Mouse (Mus musculus) neural tube, embryonic 15.5 days (tissue): Measurements from ENCODE around the gene Rps27. TPM values are rescaled to one million over a fixed set of nuclear protein-coding genes. Genes with fewer than 3 reads are reported as not detected.

Source experiments
- ATAC-seq: fragments of 200-750 bp; cut with Nextera tagmentation; 2 replicates; pipeline ENCODE4 v1.8.0; 2017; ENCODE audit warnings: mild to moderate bottlenecking, moderate TSS enrichment, moderate library complexity; ENCODE audit not compliant: low FRiP score
- H3K27ac ChIP-seq: fragments of 300-500 bp; sonication (generic); replicated peaks from 2 replicates; pipeline ENCODE4 v1.5.1; 2015; ENCODE audit warnings: mild to moderate bottlenecking, inconsistent platforms
- H3K27me3 ChIP-seq: fragments of 300-500 bp; sonication (generic); replicated peaks from 2 replicates; pipeline ENCODE4 v1.6.1; 2015; ENCODE audit warnings: inconsistent platforms
- H3K36me3 ChIP-seq: fragments of 300-500 bp; sonication (generic); 2 replicates; pipeline ENCODE4 v1.6.1; 2015; ENCODE audit warnings: inconsistent platforms
- H3K4me1 ChIP-seq: fragments of 300-500 bp; sonication (generic); 2 replicates; pipeline ENCODE4 v1.6.1; 2015; ENCODE audit warnings: inconsistent platforms
- H3K4me2 ChIP-seq: fragments of 300-500 bp; sonication (generic); 2 replicates; pipeline ENCODE4 v1.6.1; 2015; ENCODE audit warnings: inconsistent platforms, mild to moderate bottlenecking, moderate library complexity
- H3K4me3 ChIP-seq: fragments of 300-500 bp; sonication (generic); replicated peaks from 2 replicates; pipeline ENCODE4 v1.5.1; 2015; ENCODE audit warnings: mild to moderate bottlenecking, inconsistent platforms
- H3K9ac ChIP-seq: fragments of 300-500 bp; sonication (generic); replicated peaks from 2 replicates; pipeline ENCODE4 v1.6.1; 2015; ENCODE audit warnings: mild to moderate bottlenecking, inconsistent platforms
- H3K9me3 ChIP-seq: fragments of 300-500 bp; sonication (generic); replicated peaks from 2 replicates; pipeline ENCODE4 v1.6.1; 2016; ENCODE audit warnings: inconsistent platforms
- WGBS: fragments of 180-500 bp; shearing (Covaris S2); methylation state at CpG from one replicate; pipeline ENCODE4 v1.1.7; 2015; ENCODE audit warnings: mixed read lengths; 5-methylcytosine and 5-hydroxymethylcytosine counted together
- polyA plus RNA-seq: library from polyadenylated mRNA; unstranded; fragments of >200 nt; fragmentation: Nextera tagmentation; extraction: Ambion mirVana; gene quantifications from 2 replicates; pipeline ENCODE4 v1.2.1, GENCODE M21; 2015

The Rps27 gene
- polyA plus RNA-seq, 1 experiment from 2014 or later: 856 TPM

DNA sequence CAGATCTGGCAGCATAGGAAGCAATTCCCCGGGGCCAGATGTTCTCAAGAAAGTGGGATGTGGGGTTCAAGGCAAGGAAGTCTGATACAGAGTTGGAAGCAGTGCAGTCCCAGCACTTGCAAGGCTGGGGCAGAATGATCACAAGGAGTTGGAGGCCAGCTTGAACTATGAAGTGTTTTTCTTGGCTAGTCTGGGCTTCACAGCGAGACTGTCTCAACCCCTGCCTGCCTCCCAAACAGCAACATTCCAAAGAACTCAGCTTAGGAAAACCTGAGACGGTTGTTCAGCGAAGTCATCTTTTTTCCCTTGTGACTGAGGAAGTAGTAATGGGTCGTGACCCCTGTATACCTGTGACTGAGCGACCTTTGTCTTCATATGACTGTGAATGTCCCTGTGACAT lies 37.3 kb upstream of the Rps27 start:
- H3K9ac ChIP-seq: no peak overlapping the region
- peaks cover 10% of the 10 kb centered on the region; the same call in 1 of the 2 replicates for H3K36me3 ChIP-seq
- no peak overlapping the region for H3K27ac ChIP-seq
- no peaks in the 10 kb centered on the region for H3K27me3 ChIP-seq
- no peak for ATAC-seq
- no peaks in the 10 kb centered on the region for H3K9me3 ChIP-seq
- 88% methylated on average over 6 of the region's 6 CpGs for WGBS
- H3K4me1 ChIP-seq: peaks cover 39% of the 10 kb centered on the region
- H3K4me2 ChIP-seq: no peak overlapping the region
- no peak overlapping the region for H3K4me3 ChIP-seq

DNA sequence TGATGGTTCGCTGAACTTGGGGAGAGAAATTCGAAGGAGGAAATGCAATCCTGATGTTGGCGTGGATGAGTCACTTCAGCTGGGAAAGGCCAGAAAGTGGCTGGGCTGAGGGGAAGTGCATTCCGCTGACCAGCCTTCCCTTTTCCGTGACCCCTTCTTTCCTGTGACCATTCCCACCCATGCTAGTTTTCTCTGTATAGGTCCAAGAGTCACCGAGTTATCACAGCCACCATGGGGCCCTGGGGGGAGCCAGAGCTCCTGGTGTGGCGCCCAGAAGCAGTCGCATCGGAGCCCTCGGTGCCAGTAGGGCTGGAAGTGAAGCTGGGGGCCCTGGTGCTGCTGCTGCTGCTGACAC lies 35.3 kb upstream of the Rps27 start:
- H3K27me3 ChIP-seq: no peaks in the 10 kb centered on the region
- no peak for ATAC-seq
- H3K4me3 ChIP-seq: peak overlapping the region; percentile 79
- H3K27ac ChIP-seq: peak overlapping the region; percentile 81
- H3K36me3 ChIP-seq: peaks cover 10% of the 10 kb centered on the region; the same call in 1 of the 2 replicates
- H3K9me3 ChIP-seq: no peaks in the 10 kb centered on the region
- peaks cover 32% of the 10 kb centered on the region for H3K4me1 ChIP-seq
- WGBS: 11% methylated on average over 10 of the region's 10 CpGs
- H3K4me2 ChIP-seq: peak overlapping the region; percentile 88
- H3K9ac ChIP-seq: peak overlapping the region; percentile 81

DNA sequence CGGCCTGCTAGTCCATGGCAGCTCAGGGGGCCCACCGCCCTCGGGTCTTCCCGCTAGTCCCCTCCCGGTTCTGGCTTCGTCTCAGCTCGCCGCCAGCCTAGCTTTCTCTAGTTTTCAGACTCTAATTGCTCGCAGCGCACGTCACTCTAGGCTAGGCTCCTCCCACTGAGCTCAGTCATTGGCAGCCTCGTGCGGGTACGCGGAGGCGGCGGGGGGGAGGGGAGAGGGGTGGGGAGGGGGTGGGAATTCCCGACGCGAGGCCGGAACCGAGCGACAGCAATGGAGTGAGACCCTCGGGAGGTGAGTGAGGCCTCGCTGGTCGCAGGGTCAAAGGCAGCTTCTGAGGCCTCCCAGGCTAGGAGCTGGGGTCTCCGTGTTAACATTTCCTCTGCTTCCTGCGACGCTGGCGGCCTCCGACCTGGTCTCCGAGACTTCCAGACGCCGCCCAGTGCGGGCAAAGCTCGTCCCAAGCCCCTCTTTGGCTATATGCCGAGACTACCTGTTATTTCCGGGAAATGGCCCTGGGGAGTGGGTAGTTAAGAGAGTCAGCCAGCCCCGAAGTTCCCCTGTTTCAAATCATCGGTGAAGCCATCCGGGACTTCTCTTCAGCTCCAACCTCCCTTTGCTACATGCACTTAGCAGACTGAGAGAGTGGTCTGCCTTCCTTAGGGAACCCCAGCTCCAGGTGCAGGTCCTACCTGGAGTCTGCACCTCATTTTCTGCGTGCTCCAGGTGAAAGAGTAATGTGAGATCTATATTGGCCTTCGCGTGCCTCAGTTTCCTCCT lies 34.7 kb upstream of the Rps27 start, which contains the start of gene Slc39a1:
TSS of gene Slc39a1 (plus strand) at position 213 of the 786 bp plus-strand sequence.
- under 1% methylated on average over 43 of the region's 44 CpGs for WGBS
- no peaks in the 10 kb centered on the region for H3K27me3 ChIP-seq

DNA sequence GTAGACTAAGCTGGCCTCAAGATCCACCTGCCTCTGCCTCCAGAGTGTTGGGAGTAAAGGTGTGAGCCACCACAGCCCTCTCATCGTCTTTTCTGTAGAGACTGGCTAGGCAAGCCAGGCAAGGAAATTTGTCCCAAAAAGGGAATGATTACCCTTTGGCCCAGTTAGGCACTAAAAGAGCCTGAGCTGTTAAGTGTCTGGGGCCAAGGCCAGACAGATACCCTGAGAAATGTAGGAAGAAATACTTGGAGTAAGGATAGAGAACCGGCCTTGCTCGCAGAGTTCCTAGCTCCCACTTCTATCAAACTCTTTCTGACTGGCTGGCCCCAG lies 34.1 kb upstream of the Rps27 start:
- peak; percentile 26 for ATAC-seq
- peak overlapping the region; percentile 81 for H3K27ac ChIP-seq
- peak overlapping the region; percentile 81 for H3K9ac ChIP-seq
- 0% methylated on average over 3 of the region's 3 CpGs for WGBS
- peaks cover 10% of the 10 kb centered on the region; the same call in 1 of the 2 replicates for H3K36me3 ChIP-seq
- H3K4me2 ChIP-seq: peak overlapping the region; percentile 88
- H3K27me3 ChIP-seq: no peaks in the 10 kb centered on the region
- peaks cover 39% of the 10 kb centered on the region for H3K4me1 ChIP-seq
- peak overlapping the region; percentile 79 for H3K4me3 ChIP-seq
- no peaks in the 10 kb centered on the region for H3K9me3 ChIP-seq

More for the DNA sequence above, 34.7 kb upstream of the Rps27 start, which contains the start of gene Slc39a1:
- H3K4me3 ChIP-seq: peak within 1 kb of the TSS; percentile 79
- peaks cover 35% of the 10 kb centered on the region for H3K4me1 ChIP-seq
- H3K36me3 ChIP-seq: peaks cover 10% of the 10 kb centered on the region; the same call in 1 of the 2 replicates
- H3K9ac ChIP-seq: peak within 1 kb of the TSS; percentile 81
- peak; percentile 94 for ATAC-seq
- H3K4me2 ChIP-seq: peak within 1 kb of the TSS; percentile 88
- H3K9me3 ChIP-seq: no peaks in the 10 kb centered on the region
- peak within 1 kb of the TSS; percentile 81 for H3K27ac ChIP-seq

DNA sequence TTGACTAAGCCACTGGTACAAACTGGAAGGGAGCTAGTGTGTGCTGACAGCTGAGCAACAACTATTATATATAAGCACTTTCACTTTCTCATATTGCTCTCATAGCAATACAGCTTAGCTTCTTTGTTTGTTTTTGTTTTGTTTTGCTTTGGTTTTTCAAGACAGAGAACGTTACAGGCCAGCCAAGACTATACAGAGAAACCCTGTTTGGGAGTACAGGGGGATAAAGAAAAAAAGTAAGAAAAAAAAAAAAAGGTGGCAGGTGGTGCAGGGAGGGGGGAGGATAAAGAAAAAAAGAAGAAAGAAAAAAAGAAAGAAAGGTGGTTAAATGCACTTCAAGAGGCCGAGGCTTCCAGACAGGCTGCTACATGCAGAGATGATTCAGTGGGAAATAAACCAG lies 32.0 kb upstream of the Rps27 start:
- H3K27me3 ChIP-seq: no peaks in the 10 kb centered on the region
- H3K9me3 ChIP-seq: no peaks in the 10 kb centered on the region
- WGBS: 71% methylated on average over 2 of the region's 2 CpGs
- no peak overlapping the region for H3K4me3 ChIP-seq
- H3K4me2 ChIP-seq: no peak overlapping the region
- H3K9ac ChIP-seq: no peak overlapping the region
- ATAC-seq: no peak
- H3K4me1 ChIP-seq: peaks cover 33% of the 10 kb centered on the region
- no peak overlapping the region for H3K27ac ChIP-seq
- H3K36me3 ChIP-seq: no peaks in the 10 kb centered on the region

DNA sequence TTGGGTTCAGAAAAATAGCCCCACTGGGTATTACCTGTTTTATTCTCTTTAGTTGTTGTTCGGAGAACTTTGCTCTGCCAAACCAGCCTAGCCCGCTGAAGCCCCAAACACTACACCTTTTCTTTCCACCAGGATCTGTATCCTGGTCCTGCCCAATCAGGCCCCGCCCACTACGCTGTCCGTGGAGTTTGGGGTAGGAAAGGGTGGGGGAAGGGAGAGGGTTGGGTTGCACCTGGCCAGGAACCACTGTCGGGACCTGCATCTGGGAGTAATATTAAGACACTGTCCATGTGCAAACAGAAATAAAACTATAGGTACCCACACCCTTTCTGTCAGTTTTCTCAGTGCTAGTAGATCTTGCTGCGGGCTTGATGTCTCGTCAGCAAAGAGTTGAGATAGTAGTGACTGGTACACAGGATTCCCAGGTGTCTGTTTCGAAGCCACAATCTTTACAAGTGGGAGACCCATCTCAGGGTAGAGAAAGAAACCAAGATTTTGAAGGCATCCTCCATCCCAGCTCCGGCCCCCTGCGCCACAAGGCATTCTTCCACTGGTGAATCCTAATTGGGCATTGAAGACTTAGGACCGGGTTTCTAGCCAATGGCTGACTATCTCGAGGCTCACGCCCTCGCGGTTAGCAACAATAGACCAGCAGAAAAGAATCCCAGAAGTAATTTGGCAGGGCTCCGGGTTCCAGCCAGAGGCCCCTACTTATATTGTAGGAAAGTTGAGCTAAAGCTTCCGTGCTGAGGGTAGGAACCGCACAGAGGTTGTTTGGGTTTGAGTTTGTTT lies 29.7 kb upstream of the Rps27 start, which contains the start of gene Creb3l4:
TSS of gene Creb3l4 (minus strand) at position 529 of the 792 bp plus-strand sequence.
- Histone ChIP-seq H3K4me2 (peak within 1 kb of the TSS; percentile 62), H3K27me3 (no peaks in the 10 kb centered on the region), H3K4me1 (peaks cover 19% of the 10 kb centered on the region), H3K27ac (0 out of 2 replicates have a peak within 1 kb of the TSS, but pooled peaks have one; percentile 20), H3K9ac (peak within 1 kb of the TSS; percentile 37), H3K9me3 (no peaks in the 10 kb centered on the region), H3K36me3 (no peaks in the 10 kb centered on the region), H3K4me3 (peak within 1 kb of the TSS; percentile 35)
- ATAC-seq: peak; percentile 28; the same call in 1 of the 2 replicates
- 3% methylated on average over 19 of the region's 19 CpGs for WGBS

DNA sequence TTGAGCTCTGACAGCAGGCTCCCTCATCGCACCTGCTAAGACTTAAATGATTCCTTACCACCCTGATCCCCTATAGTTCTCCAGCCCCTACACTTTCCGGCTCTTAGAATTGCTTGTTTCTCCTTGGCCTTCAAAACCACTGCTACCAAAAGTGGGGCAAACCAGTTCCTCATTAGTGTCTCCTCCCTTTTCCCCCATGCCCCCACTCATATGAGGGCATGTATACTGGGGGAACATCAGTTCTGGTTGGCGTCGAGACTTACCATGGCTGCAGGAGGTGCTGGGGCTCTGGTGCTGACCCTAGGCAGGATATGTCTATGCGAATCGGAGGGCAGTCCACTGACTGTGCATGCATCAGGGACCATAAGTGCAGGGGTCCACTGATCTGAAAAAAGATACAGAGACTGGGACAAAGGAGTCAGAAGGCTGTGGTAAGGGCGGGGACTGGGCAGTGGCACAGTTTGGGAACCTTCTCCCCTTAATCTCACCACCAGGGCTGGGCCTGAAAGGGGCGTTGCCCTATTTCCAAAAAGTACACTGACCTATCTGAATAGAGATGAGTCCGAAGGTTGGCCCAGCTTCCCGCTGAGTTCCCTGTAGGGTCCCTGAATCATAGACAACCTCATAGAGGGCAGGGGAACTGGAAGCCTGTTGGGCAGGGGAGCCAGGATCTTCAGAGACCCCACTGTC lies 28.4 kb upstream of the Rps27 start:
- Histone ChIP-seq H3K9ac (no peak overlapping the region), H3K4me3 (no peak overlapping the region), H3K36me3 (no peaks in the 10 kb centered on the region), H3K27ac (no peak overlapping the region), H3K4me2 (no peak overlapping the region), H3K4me1 (peaks cover 16% of the 10 kb centered on the region), H3K9me3 (no peaks in the 10 kb centered on the region), H3K27me3 (no peaks in the 10 kb centered on the region)
- WGBS: 92% methylated on average over 10 of the region's 10 CpGs
- ATAC-seq: no peak

DNA sequence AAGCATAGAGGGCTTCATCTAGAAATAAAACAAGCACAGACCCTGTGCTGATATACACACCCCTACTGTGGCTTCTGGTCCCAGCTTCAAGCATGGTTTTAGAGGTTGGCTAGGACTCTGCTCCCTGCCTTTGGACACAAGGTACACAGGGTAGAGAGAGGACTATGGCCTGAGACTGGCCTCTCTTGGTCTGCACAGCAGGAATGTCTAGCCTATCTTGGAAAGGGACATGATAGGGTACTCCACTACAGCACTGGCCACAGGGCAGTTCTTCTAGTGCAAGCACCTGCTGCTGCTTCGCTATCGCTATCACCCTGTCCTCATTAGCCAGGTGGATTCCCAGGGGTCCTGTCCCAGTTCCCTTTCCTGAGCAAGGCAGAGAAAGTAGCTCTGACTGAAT lies 27.8 kb upstream of the Rps27 start:
- Histone ChIP-seq H3K27ac (no peak overlapping the region), H3K4me1 (peaks cover 16% of the 10 kb centered on the region), H3K4me3 (no peak overlapping the region), H3K4me2 (no peak overlapping the region), H3K27me3 (no peaks in the 10 kb centered on the region), H3K9ac (no peak overlapping the region), H3K9me3 (no peaks in the 10 kb centered on the region), H3K36me3 (peaks cover 3% of the 10 kb centered on the region; the same call in 1 of the 2 replicates)
- no peak for ATAC-seq
- WGBS: 92% methylated on average over 2 of the region's 2 CpGs

DNA sequence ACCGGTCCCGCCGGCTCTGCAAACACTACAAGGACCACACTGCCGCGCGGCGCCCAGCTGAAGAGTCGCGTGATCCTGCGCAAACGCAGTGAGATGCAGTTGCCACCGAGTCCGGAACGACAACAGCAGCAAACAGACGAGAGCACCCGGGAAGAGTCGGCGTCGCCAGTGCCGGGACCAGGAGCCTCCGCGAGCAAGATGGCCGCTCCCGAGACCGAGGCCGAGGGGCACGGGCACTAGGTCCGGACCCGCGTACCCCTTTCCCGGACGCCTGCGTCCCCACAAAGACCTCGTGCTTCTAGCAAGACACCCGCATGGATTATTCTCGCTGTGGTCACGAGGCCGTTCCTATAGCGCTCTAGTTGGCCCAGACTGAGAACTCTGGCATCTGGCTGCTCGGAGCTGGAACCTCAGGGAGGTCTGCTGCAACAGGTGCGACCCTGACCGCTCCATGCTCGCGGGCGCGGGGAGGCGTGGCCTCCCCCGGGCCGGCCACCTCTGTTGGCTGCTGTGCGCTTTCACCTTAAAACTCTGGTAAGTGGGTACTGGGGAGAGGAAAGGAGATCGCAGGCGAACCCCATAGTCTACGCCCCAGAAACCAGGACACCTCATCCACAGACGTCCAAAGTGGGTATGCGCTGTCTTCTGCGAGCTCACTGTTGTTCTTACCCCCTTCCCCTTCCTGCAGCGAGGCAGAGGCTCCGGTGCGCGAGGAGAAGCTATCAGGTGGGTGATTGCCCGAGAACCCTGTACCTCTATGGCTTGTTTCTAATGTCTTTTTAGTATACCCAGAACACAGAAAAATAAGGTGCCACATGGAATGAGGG lies 18.3 kb upstream of the Rps27 start, which contains the start of gene Jtb:
TSS of gene Jtb (plus strand) at position 91 of the 827 bp plus-strand sequence.
- H3K27ac ChIP-seq: peak within 1 kb of the TSS; percentile 86
- no peaks in the 10 kb centered on the region for H3K27me3 ChIP-seq
- peak within 1 kb of the TSS; percentile 91 for H3K4me2 ChIP-seq
- ATAC-seq: peak; percentile 97
- H3K4me1 ChIP-seq: peaks cover 19% of the 10 kb centered on the region
- peak within 1 kb of the TSS; percentile 65 for H3K9ac ChIP-seq
- H3K4me3 ChIP-seq: peak within 1 kb of the TSS; percentile 65
- no peaks in the 10 kb centered on the region for H3K9me3 ChIP-seq
- WGBS: under 1% methylated on average over 61 of the region's 61 CpGs
- peaks cover 27% of the 10 kb centered on the region for H3K36me3 ChIP-seq

DNA sequence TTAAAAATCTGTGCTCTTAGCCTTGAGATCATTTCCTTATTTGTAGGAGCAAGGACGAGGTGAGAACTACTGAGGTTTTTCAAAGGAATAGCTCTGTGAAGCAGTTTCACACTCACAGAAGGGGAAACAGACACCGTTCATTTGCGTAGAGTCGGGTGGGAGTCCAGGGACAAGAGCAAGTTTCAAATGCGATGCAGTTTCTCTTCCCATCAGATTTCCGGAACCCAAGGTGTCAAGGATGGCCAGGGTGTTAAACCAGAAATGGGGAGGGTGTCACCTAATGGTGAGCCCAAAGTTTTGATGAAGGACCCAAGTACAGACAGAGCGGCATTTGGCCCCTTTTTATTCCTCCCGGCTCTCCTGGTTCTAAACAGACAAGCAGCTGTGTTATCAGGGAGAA lies 17.6 kb upstream of the Rps27 start:
- Histone ChIP-seq H3K4me3 (peak overlapping the region; percentile 65), H3K36me3 (peaks cover 22% of the 10 kb centered on the region), H3K27ac (peak overlapping the region; percentile 65), H3K9ac (peak overlapping the region; percentile 55), H3K27me3 (no peaks in the 10 kb centered on the region), H3K4me1 (peaks cover 19% of the 10 kb centered on the region), H3K9me3 (no peaks in the 10 kb centered on the region), H3K4me2 (peak overlapping the region; percentile 91)
- no peak for ATAC-seq
- 19% methylated on average over 8 of the region's 8 CpGs for WGBS
